Mouse (Mus musculus) stomach, postnatal 0 days (tissue): ENCODE results near the gene Col25a1.

Experiments used
- CTCF ChIP-seq: IDR thresholded peaks from 2 replicates; pipeline ENCODE4 v1.5.1; 2016; ENCODE audit warnings: antibody characterized with exemption, low read depth, mild to moderate bottlenecking, moderate library complexity
- EP300 ChIP-seq: optimal IDR thresholded peaks from 2 replicates; pipeline ENCODE3; 2016; ENCODE audit warnings: antibody characterized with exemption

DNA sequence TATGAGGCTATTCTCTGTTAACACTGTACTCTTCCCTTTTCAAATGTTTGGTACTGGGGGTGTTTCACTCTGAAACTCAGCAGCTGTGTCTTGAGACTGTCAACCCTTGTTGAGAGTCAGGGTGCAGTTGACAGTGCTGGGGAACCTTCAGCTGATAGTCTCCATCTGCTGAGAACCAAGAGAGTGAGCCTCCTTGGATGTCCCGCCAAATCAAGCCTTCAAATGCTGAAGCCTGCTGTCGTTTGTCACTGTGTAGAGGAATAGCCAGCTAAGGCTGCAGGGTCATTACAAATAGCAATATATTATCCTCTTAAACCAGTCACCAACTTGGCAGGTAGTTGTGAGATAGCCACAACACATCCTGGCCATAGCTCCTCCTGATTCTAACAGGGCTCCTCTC lies 129.0 kb downstream of the Col25a1 start:
- TF ChIP-seq CTCF (no peak), EP300 (no peak)
